In the genomic region with DNA sequence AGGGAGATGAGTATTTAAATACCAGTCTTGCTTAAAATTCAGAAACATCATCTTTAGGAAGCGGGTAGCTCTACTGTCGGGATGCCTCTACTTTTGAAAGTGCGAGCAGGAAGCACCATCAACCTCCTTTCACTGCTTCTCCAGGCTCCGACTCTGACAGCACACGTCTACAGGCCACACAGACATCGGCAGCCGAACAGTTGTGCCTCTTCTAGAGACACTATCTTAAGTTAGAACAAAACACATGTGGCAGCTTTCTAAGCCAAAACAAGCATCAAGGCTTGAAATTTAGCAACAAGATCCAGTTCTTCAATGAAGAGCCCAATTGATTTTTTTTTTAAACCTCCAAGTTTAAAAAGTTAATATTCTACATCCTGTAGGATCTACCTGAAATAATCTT, we compare ENCODE assay signal across 24 mouse cellular contexts. TPM values are rescaled to one million over a fixed set of nuclear protein-coding genes. Genes with fewer than 3 reads are reported as not detected.
A peak's percentile ranks its signal among the peaks of the same experiment; 100 is the strongest.
DNase-seq lines count a peak whose midpoint lies in the region; ATAC-seq and TF ChIP-seq lines count a peak whose summit lies in the region.
"Had no signal": no experiment of that assay in that cellular context is flagged by ENCODE, and none has a peak within 500 bp of the region (broad histone marks: within the 10 kb centered on the region; RNA-seq: fewer than 3 reads in every experiment).

No protein-coding gene starts in this region.

- H3K9me3 ChIP-seq in lung, embryonic 14.5 days (ENCODE audit: low read depth, low read length): no peaks in the 10 kb centered on the region
- H3K9me3 ChIP-seq in lung, postnatal 0 days (ENCODE audit: low read length): no peaks in the 10 kb centered on the region
- H3K9me3 ChIP-seq: embryonic facial prominence, embryonic 10.5 days; embryonic facial prominence, embryonic 12.5 days; forebrain, embryonic 13.5 days; forebrain, embryonic 15.5 days; G1E had no signal

- H3K9ac ChIP-seq in lung, embryonic 14.5 days: no peak overlapping the region
- H3K9ac ChIP-seq in lung, postnatal 0 days (replicated peaks; ENCODE audit: low read depth): no peak overlapping the region
- H3K9ac ChIP-seq: embryonic facial prominence, embryonic 12.5 days; forebrain, embryonic 13.5 days; forebrain, embryonic 15.5 days had no signal

- ATAC-seq in lung, embryonic 14.5 days (ENCODE audit: insufficient read depth): peak; percentile 75
- ATAC-seq in lung, postnatal 0 days: peak; percentile 56; the same call in 1 of the 2 replicates
- ATAC-seq: activated CD4-positive, CD25-positive, alpha-beta regulatory T cell, adult 4 months; CD4-positive, CD25-positive, alpha-beta regulatory T cell, adult 4 months; forebrain, embryonic 13.5 days; forebrain, embryonic 15.5 days; Patski had no signal

- 0 out of 2 replicates have a peak overlapping the region, but pooled peaks have one; percentile 20 for H3K4me2 ChIP-seq in lung, embryonic 14.5 days
- H3K4me2 ChIP-seq in lung, postnatal 0 days (replicated peaks; ENCODE audit: low read depth, low read length): no peak overlapping the region
- H3K4me2 ChIP-seq: embryonic facial prominence, embryonic 12.5 days; forebrain, embryonic 13.5 days; forebrain, embryonic 15.5 days had no signal

- peaks cover 9% of the 10 kb centered on the region for H3K4me1 ChIP-seq in lung, embryonic 14.5 days (ENCODE audit: insufficient read depth)
- no peaks in the 10 kb centered on the region for H3K4me1 ChIP-seq in lung, adult 2 months (ENCODE audit: control insufficient read depth, insufficient read depth, low read length)
- H3K4me1 ChIP-seq in lung, postnatal 0 days (ENCODE audit: insufficient read depth, low read depth, low read length): no peaks in the 10 kb centered on the region
- H3K4me1 ChIP-seq: embryonic facial prominence, embryonic 12.5 days; forebrain, embryonic 13.5 days; forebrain, embryonic 15.5 days had no signal

- no peak for TF ChIP-seq POLR2A in lung, adult 2 months (IDR thresholded peaks at IDR 0.05; ENCODE audit: borderline replicate concordance, extremely low read depth, low read depth, low read length)

- TF ChIP-seq EP300 in lung, postnatal 0 days (IDR thresholded peaks at IDR 0.05): no peak

- H3K27ac ChIP-seq in lung, embryonic 14.5 days (ENCODE audit: low read depth): no peak overlapping the region
- H3K27ac ChIP-seq in lung, postnatal 0 days (ENCODE audit: low read length): no peak overlapping the region
- H3K27ac ChIP-seq: embryonic facial prominence, embryonic 10.5 days; embryonic facial prominence, embryonic 12.5 days; forebrain, embryonic 13.5 days; forebrain, embryonic 15.5 days had no signal

- H3K4me3 ChIP-seq in lung, embryonic 14.5 days (ENCODE audit: low read depth, low read length): no peak overlapping the region
- H3K4me3 ChIP-seq in lung, adult 2 months (replicated peaks; ENCODE audit: extremely low read depth, low read depth, low read length): no peak overlapping the region
- H3K4me3 ChIP-seq in lung, postnatal 0 days (ENCODE audit: low read depth, low read length): no peak overlapping the region
- H3K4me3 ChIP-seq: embryonic facial prominence, embryonic 10.5 days; embryonic facial prominence, embryonic 12.5 days; forebrain, embryonic 13.5 days; forebrain, embryonic 15.5 days had no signal

- no peak for TF ChIP-seq CTCF in lung, embryonic 14.5 days (IDR thresholded peaks at IDR 0.05; ENCODE audit: low read depth)
- no peak for TF ChIP-seq CTCF in lung, adult 2 months (IDR thresholded peaks at IDR 0.05; ENCODE audit: insufficient read depth, low read length)
- no peak for TF ChIP-seq CTCF in lung, postnatal 0 days (IDR thresholded peaks at IDR 0.05)

- no peaks in the 10 kb centered on the region for H3K36me3 ChIP-seq in lung, embryonic 14.5 days (ENCODE audit: insufficient read depth)
- no peaks in the 10 kb centered on the region for H3K36me3 ChIP-seq in lung, postnatal 0 days (ENCODE audit: insufficient read depth, low read length)
- H3K36me3 ChIP-seq: embryonic facial prominence, embryonic 10.5 days; embryonic facial prominence, embryonic 12.5 days; forebrain, embryonic 15.5 days had no signal

- H3K27me3 ChIP-seq in lung, embryonic 14.5 days (ENCODE audit: insufficient read depth, low read length): no peaks in the 10 kb centered on the region
- H3K27me3 ChIP-seq in lung, postnatal 0 days (replicated peaks; ENCODE audit: insufficient read depth, low read length): no peaks in the 10 kb centered on the region
- H3K27me3 ChIP-seq: CH12.LX; embryonic facial prominence, embryonic 12.5 days; forebrain, embryonic 13.5 days; forebrain, embryonic 15.5 days; Patski had no signal

- DNase-seq in lung, embryonic 14.5 days: peak; percentile 81
- no peak for DNase-seq in lung, adult 2 months
- DNase-seq in lung, postnatal 0 days (ENCODE audit: low spot score): peak; percentile 60
- DNase-seq in lung, postnatal 4 days: no peak
- DNase-seq in lung, postnatal 36 days: peak; percentile 18
- DNase-seq in lung, postnatal 14 days: no peak
- DNase-seq: adrenal gland, adult 8-10 months; adrenal gland, postnatal 14 days; adrenal gland, postnatal 36 days; B cell, adult 2 months; cerebellum, adult 11-12 months; cerebellum, adult 2 months; cerebellum, adult 9-10 months; cerebellum, postnatal 25 days had no signal

- WGBS in lung, embryonic 14.5 days: 44% methylated on average over 7 of the region's 7 CpGs
- 70% methylated on average over 7 of the region's 7 CpGs for WGBS in lung, adult 2 months
- 57% methylated on average over 7 of the region's 7 CpGs for WGBS in lung, postnatal 0 days

RNA-seq across cellular contexts. Expression of a gene that starts 37.4 kb away (rescaled TPM):
- polyA plus RNA-seq in lung, embryonic 14.5 days (2014; fragmentation: Nextera tagmentation; extraction: Ambion mirVana): 15.4 and 16.9 TPM in 2 replicates
- 0.14 TPM in 2 replicates for polyA plus RNA-seq in lung, adult 2 months (2012; rRNA removed)
- 5.3 and 6.5 TPM in 2 replicates for polyA plus RNA-seq in lung, postnatal 0 days (2015; fragmentation: Nextera tagmentation; extraction: Ambion mirVana)

RNA-seq across cellular contexts. Expression of a gene that starts 55.7 kb away (rescaled TPM):
- polyA plus RNA-seq in lung, embryonic 14.5 days (2014; fragmentation: Nextera tagmentation; extraction: Ambion mirVana): 1.2 and 1.6 TPM in 2 replicates
- not detected in 2 replicates for polyA plus RNA-seq in lung, adult 2 months (2012; rRNA removed)
- 0.57 and 0.75 TPM in 2 replicates for polyA plus RNA-seq in lung, postnatal 0 days (2015; fragmentation: Nextera tagmentation; extraction: Ambion mirVana)
- polyA plus RNA-seq: activated CD4-positive, CD25-positive, alpha-beta regulatory T cell, adult 4 months; cerebellum, adult 2 months; cortical plate, adult 2 months; G1E had no signal

Comparison
In these comparisons a context has a peak if more than half of its experiments do, and no peak if none do; other contexts are left out.
1. DNase-seq: peak in lung, embryonic 14.5 days (single experiment), lung, postnatal 0 days (single experiment) and lung, postnatal 36 days (single experiment); none in lung, adult 2 months (single experiment), lung, postnatal 4 days (0 of 2) and lung, postnatal 14 days (single experiment).